Mouse (Mus musculus): ENCODE measurements around the gene Apex1. TPM values are rescaled to one million over a fixed set of nuclear protein-coding genes. Genes with fewer than 3 reads are reported as not detected.

Apex1 gene
- polyA plus RNA-seq, 1 experiment from 2014 or later, result 172 TPM

Other genes with a start within 250 kb of the Apex1 start
- not detected in 2 replicates for gene Olfr747, start 231.8 kb upstream of the Apex1 start, polyA plus RNA-seq (2015; fragmentation: Nextera tagmentation; extraction: Ambion mirVana)
- gene Olfr748, start 217.6 kb upstream of the Apex1 start, polyA plus RNA-seq (2015; fragmentation: Nextera tagmentation; extraction: Ambion mirVana), result not detected in 2 replicates
- gene Olfr749, start 179.9 kb upstream of the Apex1 start, polyA plus RNA-seq (2015; fragmentation: Nextera tagmentation; extraction: Ambion mirVana), result not detected in 2 replicates
- 121 and 127 TPM in 2 replicates for gene Ttc5, start 139.4 kb upstream of the Apex1 start, polyA plus RNA-seq (2015; fragmentation: Nextera tagmentation; extraction: Ambion mirVana)
- gene Ccnb1ip1, start 117.2 kb upstream of the Apex1 start, polyA plus RNA-seq (2015; fragmentation: Nextera tagmentation; extraction: Ambion mirVana), result not detected in 2 replicates
- 44.3 and 45.4 TPM in 2 replicates for gene Parp2, start 117.1 kb upstream of the Apex1 start, polyA plus RNA-seq (2015; fragmentation: Nextera tagmentation; extraction: Ambion mirVana)
- gene Tep1, start 54.4 kb upstream of the Apex1 start, polyA plus RNA-seq (2015; fragmentation: Nextera tagmentation; extraction: Ambion mirVana), result 2.0 and 2.9 TPM in 2 replicates
- gene Klhl33, start 27.5 kb upstream of the Apex1 start, polyA plus RNA-seq (2015; fragmentation: Nextera tagmentation; extraction: Ambion mirVana), result 3.1 and 3.3 TPM in 2 replicates
- 110 and 111 TPM in 2 replicates for gene Osgep, start 75 bp upstream of the Apex1 start, polyA plus RNA-seq (2015; fragmentation: Nextera tagmentation; extraction: Ambion mirVana)
- 92.4 and 107 TPM in 2 replicates for gene Pip4p1, start 5.9 kb downstream of the Apex1 start, polyA plus RNA-seq (2015; fragmentation: Nextera tagmentation; extraction: Ambion mirVana)
- gene Pnp, start 6.1 kb downstream of the Apex1 start, polyA plus RNA-seq (2015; fragmentation: Nextera tagmentation; extraction: Ambion mirVana), result 22.1 and 25.5 TPM in 2 replicates
- not detected in 2 replicates for gene Gm49342, start 19.5 kb downstream of the Apex1 start, polyA plus RNA-seq (2015; fragmentation: Nextera tagmentation; extraction: Ambion mirVana)
- 0.79 and 0.82 TPM in 2 replicates for gene Pnp2, start 31.0 kb downstream of the Apex1 start, polyA plus RNA-seq (2015; fragmentation: Nextera tagmentation; extraction: Ambion mirVana)
- gene Rnase10, start 82.8 kb downstream of the Apex1 start, polyA plus RNA-seq (2015; fragmentation: Nextera tagmentation; extraction: Ambion mirVana), result not detected in 2 replicates
- not detected in 2 replicates for gene Rnase9, start 116.9 kb downstream of the Apex1 start, polyA plus RNA-seq (2015; fragmentation: Nextera tagmentation; extraction: Ambion mirVana)
- not detected in 2 replicates for gene Rnase11, start 125.2 kb downstream of the Apex1 start, polyA plus RNA-seq (2015; fragmentation: Nextera tagmentation; extraction: Ambion mirVana)
- not detected in 2 replicates for gene Rnase12, start 132.7 kb downstream of the Apex1 start, polyA plus RNA-seq (2015; fragmentation: Nextera tagmentation; extraction: Ambion mirVana)
- 0.05 and 0.08 TPM in 2 replicates for gene Olfr750, start 149.5 kb downstream of the Apex1 start, polyA plus RNA-seq (2015; fragmentation: Nextera tagmentation; extraction: Ambion mirVana)
- gene Rnase4, start 166.1 kb downstream of the Apex1 start, polyA plus RNA-seq (2015; fragmentation: Nextera tagmentation; extraction: Ambion mirVana), result 16.4 and 17.6 TPM in 2 replicates
- gene Ang, start 166.2 kb downstream of the Apex1 start, polyA plus RNA-seq (2015; fragmentation: Nextera tagmentation; extraction: Ambion mirVana), result 5.0 TPM in 2 replicates
- not detected in 2 replicates for gene Eddm3b, start 189.5 kb downstream of the Apex1 start, polyA plus RNA-seq (2015; fragmentation: Nextera tagmentation; extraction: Ambion mirVana)
- gene Rnase6, start 198.9 kb downstream of the Apex1 start, polyA plus RNA-seq (2015; fragmentation: Nextera tagmentation; extraction: Ambion mirVana), result 0.84 and 1.4 TPM in 2 replicates
- gene Rnase1, start 221.8 kb downstream of the Apex1 start, polyA plus RNA-seq (2015; fragmentation: Nextera tagmentation; extraction: Ambion mirVana), result 0.54 and 0.96 TPM in 2 replicates
- not detected in 2 replicates for gene Rnase2b, start 237.3 kb downstream of the Apex1 start, polyA plus RNA-seq (2015; fragmentation: Nextera tagmentation; extraction: Ambion mirVana)

Measured in hindbrain, embryonic 15.5 days (tissue).